Mouse (Mus musculus) embryo, embryonic 10 days (tissue): ENCODE measurements around the gene Olfr1328.
"Not testable (repeated sequence)": the region's sequence is repeated elsewhere in the genome, so short reads cannot be mapped to it uniquely, and the experiment has no call there.

Experiments used
- DNase-seq: peaks from one replicate; pipeline ENCODE4 v3.0.0-alpha.2; 2015; ENCODE audit warnings: low spot score

Olfr1328 gene

GRCm38 (mm10) chr4:118938512-118938911, at the start of gene Olfr1328:
Olfr1328 (minus strand) TSS chr4:118938612.
- DNase-seq = no peak

DNA sequence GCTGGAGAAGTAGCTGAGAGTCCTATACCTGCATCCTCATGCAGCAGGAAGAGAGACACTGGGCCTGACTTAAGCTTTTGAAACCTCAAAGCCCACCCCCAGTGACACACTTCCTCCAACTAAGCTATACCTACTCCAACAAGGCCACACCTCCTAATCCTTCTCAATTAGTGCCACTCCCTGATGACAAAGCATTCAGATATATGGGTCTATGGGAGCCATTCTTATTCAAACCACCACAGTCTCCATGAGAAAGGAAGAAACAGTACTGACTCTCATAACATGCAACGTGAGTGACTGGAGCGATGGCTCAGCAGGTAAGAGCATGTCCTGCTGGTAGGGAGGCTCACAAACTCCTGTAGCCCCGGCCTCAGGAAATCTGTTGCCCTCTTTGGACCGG, 46.9 kb upstream of the Olfr1328 start:
- DNase-seq = no peak

DNA sequence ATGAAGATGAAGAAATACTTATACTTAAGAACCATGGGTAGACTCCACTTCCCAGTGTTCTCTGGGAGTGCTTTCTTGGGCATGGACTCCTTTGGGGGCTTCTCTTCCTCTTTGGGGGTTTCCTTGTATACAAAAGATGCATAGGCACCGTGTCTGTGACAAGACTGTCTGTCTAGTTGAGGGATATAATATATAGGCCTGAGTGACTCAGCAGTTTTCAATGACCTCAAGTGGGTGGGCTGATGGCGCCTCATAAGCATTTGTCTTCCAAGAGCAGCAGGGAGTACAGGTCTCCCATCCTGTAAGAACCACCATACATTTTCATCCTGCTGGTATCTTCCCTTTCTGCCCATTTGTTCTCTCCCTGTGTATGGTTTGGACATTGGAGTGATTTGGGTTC, 34.9 kb upstream of the Olfr1328 start:
- no peak for DNase-seq

GRCm38 (mm10) chr4:118967711-118968110, 29.3 kb upstream of the Olfr1328 start:
- no peak for DNase-seq

DNA sequence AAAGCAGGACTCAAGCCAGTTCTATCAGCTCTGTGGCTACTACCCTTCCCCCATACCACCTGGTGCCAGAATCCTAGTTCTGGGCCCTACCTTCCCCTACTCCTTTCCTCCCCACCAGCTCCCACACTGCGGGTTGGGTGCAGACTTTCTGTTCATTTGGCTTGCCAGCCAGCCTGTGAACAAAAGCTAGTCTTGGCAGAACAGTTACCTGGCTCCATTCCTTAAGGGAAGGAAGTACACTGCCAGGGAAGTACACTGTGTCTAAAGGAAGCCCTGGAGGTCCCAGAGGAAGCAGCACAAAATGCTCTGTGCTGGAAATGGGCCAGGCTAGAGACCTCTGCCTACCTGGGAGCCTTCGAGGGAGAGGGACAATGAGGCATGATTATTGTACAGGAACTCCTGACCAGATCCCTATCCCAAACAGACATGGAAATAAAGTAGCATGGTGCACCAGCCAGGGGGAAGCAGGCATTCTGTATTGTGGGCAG, 22.8 kb upstream of the Olfr1328 start, which contains the start of gene Lao1:
Lao1 (plus strand) TSS at position 438 of the 488 bp plus-strand sequence.
- no peak for DNase-seq

GRCm38 (mm10) chr4:118958812-118959211, 20.4 kb upstream of the Olfr1328 start:
- no peak for DNase-seq

- not testable (repeated sequence) for DNase-seq
Observed at GRCm38 (mm10) chr4:118931326-118931725, 7.1 kb downstream of the Olfr1328 start.

DNA sequence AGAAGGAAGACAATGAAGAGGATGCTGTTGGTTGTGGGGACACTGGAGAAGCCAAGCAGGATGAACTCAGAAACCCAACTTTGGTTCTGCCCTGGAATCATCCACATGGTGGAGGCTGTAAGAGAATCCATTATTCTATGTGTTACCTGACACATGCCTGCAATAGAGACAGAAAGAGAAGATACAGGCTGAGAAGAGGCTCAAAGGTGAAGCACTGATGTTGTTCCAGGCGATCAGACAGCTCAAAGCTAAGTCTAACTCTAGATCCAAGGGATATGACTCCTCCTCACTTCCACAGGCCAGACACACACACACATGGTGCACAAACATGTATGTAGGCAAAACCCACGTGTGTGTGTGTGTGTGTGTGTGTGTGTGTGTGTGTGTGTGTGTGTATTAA, 21.0 kb downstream of the Olfr1328 start, which contains the start of gene Olfr1329:
Olfr1329 (minus strand) TSS at position 101 of the 400 bp plus-strand sequence.
- not testable (repeated sequence) for DNase-seq

GRCm38 (mm10) chr4:118901981-118902380, 36.4 kb downstream of the Olfr1328 start:
- no peak for DNase-seq

GRCm38 (mm10) chr4:118888297-118888696, 50.1 kb downstream of the Olfr1328 start, which contains the start of gene Olfr1330:
Olfr1330 (plus strand) TSS chr4:118888597.
- DNase-seq = no peak
